Mouse (Mus musculus) megakaryocyte-erythroid progenitor cell, adult 5 weeks (primary cell): Measurements from ENCODE around the gene Pnkp. TPM values are rescaled to one million over a fixed set of nuclear protein-coding genes. Genes with fewer than 3 reads are reported as not detected.

Source experiments
- polyA plus RNA-seq: library from polyadenylated mRNA; stranded (reverse); fragments of >175 nt; gene quantifications from 2 replicates; pipeline ENCODE4 v1.2.3, GENCODE M21; 2012

Pnkp gene
- polyA plus RNA-seq, result 86.0 and 118 TPM in 2 replicates

DNA sequence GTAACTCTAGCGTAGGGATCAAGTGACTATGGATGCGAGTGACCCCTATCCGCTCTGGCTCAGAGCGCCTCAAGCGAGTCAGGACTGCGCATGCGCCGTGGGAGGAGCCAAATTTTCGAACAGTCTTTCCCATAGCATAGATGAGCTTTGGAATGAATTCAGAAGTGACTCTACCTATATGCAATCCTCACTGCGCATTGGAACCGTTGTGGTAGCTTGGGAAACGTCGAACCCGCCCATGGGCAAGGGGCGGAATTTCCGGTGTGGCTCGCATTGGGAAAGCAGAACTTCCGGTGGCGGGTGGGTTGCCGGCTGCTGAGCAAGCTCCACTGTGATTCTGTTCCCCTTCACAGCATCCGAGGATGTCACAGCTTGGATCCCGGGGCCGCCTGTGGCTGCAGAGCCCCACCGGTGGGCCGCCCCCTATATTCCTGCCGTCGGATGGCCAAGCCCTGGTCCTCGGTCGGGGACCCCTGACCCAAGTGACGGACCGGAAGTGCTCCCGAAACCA is at the start of gene Pnkp:
Pnkp (plus strand) TSS at position 98 of the 511 bp plus-strand sequence.

DNA sequence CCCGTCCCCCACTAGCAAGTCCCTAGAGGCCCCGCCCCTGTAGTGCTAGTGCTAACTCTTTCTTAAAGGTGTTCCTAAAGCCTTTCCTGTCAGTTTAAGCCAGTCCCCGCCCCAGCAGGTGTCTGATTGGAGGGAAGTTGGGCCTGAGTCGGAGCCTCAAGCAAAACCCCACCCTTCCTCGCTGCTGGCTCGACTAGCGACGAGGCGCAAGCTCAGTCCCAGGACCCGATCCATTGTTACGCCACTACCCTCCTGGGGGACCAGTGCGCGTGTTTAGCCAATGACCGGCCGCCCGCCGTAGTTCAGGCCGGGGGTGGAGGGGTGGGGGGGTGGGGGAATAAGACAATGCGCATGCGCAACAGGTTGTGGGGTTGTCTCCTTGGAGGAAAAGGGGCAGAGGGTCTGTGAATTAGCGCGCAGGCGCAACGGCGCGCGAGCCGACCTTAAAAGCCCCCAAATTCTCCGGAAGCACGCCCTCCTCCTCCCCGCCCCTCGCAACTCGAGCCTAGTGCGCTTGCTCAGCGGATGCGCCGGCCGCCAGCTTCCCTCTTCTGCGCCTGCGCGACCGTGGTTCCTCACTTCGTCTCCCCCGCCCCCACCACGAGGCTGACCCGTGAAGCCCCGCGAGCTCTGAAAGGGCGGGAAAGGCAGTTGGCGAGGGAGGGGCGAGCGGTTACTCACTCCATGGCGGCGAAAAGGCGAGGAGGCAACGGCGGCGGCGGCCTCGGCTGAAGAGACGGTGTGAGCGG is 41.0 kb upstream of the Pnkp start, which contains the start of the genes Nup62 and Il4i1:
Nup62 (plus strand) TSS at position 368 of the 749 bp plus-strand sequence.
Il4i1 (plus strand) TSS at position 667 of the 749 bp plus-strand sequence.

DNA sequence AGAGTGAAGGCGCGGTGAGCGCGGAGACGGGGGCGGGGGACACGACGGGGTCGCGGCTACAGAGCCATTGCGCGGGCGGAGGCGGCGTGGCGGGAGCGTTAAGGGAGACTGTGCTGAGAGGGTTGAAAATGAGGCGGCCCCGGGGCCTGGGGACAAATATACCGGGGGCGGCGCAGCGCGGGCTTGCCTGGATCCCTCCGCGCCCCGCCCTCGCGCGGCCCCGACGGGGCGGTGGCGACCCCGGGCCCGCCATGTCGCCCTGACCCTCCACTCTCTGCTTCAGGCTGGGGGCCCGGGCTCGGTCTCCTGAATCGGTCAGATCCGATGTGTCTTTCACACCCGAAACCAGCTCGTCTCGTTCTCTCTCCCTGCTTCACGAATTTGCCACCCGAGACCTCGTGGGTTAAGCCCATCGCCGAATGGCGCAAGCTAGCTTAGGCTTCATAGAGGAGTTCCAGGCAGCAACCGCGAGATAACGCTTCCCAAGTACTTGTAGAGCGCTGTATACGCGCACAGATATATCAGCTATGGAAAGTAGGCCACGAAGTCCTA is 40.4 kb upstream of the Pnkp start, which contains the start of gene Atf5:
Atf5 (minus strand) TSS at position 189 of the 552 bp plus-strand sequence.

DNA sequence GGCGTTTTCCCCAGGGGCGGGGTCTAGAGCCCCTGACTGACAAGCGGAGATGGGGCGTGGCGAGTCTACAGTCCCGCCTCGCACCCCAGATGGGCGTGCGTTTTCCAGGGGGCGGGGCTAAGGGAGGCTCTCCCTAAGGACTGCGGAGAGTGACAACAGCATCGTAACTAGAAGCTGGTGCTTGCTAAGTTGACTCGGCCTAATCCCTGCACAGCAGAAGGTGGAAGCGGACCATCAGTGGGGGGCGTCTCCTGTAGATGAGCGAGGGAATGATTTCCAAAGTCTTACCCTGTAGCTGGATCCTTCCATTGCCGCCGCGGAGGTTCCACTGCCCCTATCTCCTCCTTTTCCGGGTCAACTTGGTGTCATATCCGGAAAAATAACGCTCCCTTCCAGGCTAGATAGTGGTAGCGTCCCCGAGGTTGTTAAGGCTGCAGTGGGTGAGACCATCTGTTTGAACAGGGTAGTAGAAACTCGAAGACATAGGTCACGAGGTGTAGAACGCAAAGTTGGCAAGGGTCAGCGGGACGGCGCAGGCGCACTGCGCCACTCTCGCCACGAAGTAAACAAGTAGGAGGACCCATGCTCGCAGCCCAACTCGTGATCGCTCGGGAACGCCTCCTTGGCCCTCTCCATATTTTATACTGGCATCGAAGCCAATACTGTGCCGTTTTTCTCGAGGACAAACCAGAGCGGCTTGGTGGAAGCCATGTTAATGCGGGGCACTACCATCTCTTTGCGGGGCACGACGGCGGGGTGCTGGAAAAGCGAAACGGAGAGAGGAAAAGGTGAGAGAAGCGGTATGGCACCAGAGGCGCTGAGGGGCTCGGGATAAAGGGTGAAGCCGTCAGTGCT is 8.2 kb upstream of the Pnkp start, which contains the start of the genes Akt1s1 and Tbc1d17:
Akt1s1 (plus strand) TSS at position 431 of the 855 bp plus-strand sequence.
Tbc1d17 (minus strand) TSS at position 519 of the 855 bp plus-strand sequence.

DNA sequence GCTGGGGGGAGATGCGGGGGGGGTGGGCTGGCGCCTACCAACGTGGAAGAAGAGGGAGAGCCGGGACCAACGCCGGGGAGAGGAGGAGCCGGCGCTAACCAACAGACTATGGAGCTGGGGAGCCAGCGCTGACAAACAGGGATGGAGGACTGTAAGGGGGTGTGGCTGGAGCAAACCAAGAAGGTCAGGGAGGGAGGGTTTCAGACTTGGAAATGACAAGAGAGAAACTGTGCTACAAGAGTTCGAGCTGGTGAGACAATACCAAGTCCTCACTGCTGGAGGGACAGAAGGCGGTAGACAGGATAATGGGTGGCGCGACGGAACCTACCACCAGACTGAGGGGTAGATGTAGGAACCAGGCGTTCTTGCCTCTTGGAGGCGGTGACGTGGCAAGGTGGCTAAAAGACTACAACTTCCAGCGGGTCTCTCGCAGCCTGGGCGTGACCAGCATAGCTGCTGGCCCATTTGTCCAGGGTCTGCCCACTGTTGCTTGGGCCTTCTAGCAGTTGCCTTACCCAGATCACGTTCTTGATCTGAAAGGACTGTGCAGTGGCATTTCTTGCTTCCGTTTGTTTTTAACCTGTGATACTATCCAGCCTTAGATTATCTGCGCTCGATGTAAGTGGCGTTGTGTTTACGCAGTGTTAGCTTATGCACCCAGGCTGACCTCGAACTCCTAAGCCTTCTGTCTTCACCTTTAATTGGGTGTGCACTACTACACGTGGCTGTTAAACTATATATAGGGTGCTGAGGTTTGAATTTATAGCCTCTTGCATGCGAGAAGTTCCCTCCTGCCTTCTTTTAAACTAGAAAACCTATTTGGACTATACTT is 13.0 kb downstream of the Pnkp start, which contains the start of gene Ptov1:
Ptov1 (minus strand) TSS at position 92 of the 832 bp plus-strand sequence.

DNA sequence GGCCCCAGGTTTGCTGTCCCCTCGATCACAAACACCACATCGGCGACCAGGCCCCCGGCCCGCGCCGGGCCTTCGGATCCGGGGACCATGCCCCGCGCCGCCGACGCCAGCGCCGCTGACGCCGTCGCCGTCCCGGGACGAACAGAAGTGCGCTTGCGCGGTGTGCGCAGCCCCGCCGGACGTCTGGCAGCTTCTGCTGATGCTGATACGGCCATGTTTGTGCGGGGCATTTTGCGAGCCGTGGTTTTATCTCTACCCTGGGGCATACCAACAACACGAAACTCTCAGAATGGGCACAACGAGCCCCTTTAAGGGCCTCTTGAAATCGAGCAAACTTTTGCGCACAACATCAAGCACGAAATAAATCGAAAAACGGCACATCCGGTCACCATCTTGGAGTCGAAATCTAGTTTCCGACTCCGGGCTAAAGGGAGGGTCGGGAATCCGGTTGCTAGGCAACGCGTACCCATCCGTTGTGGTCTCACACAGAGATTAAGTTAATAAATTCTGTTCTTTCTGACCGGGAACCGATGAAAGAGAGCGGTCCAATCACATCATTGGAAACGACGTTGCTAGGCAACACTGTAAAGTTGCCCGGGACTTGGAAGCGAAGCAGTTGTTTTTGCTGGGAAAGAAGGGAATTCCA is 35.5 kb downstream of the Pnkp start, which contains the start of gene Med25:
Med25 (minus strand) TSS at position 437 of the 646 bp plus-strand sequence.

DNA sequence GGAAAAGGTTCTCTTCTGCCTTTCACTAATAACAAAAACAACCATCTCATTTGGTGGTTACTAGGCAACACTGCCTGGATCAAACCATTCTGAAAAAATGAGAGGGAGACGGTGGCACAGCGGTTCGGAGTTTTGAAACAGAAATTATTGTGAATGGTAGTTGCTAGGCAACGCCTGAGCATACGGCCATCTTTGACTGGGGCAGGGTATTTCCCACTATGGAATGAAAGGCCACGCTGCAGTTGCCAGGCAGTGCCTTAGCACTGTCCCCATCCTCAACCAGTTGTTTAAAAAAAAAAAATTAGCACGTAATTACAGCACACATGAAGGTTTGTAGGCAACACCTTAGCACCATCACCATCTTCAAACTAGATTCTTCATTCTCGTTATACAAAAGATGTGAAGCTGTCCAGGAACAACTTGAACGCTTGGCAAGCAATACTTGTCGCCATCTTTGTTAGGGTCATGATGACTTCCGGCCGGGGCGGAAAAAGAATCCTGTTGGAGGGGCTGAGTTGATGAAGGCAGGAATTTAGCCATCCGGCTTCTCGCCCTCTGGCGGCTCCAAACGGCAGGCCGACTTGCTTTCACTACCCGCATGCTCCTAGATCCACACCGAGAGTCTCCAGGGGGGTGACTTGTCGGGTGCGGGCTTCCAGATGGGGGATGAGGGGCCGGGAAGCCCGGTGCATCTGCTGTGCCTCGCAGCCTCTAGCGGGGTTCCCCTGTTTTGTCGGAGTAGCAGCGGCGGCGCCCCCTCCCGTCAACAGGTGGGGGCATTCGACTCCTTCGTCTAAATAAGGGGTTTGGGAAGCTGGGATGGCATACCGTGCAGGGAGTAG is 38.9 kb downstream of the Pnkp start, which contains the start of gene Fuz:
Fuz (plus strand) TSS at position 487 of the 842 bp plus-strand sequence.

Other genes with a start within 250 kb of the Pnkp start
- gene Myh14, start 186.3 kb upstream of the Pnkp start, polyA plus RNA-seq, result 0.20 and 0.25 TPM in 2 replicates
- not detected in 2 replicates for gene Izumo2, start 148.4 kb upstream of the Pnkp start, polyA plus RNA-seq
- 93.7 and 100 TPM in 2 replicates for gene Vrk3, start 108.7 kb upstream of the Pnkp start, polyA plus RNA-seq
- 0.17 and 0.26 TPM in 2 replicates for gene Zfp473, start 106.1 kb upstream of the Pnkp start, polyA plus RNA-seq
- 117 and 122 TPM in 2 replicates for gene Nup62, start 41.1 kb upstream of the Pnkp start, polyA plus RNA-seq
- gene Il4i1, start 40.8 kb upstream of the Pnkp start, polyA plus RNA-seq, result 1.3 and 1.7 TPM in 2 replicates
- gene Atf5, start 40.5 kb upstream of the Pnkp start, polyA plus RNA-seq, result 52.4 and 55.2 TPM in 2 replicates
- gene Akt1s1, start 8.1 kb upstream of the Pnkp start, polyA plus RNA-seq, result 312 and 349 TPM in 2 replicates
- gene Tbc1d17, start 8.1 kb upstream of the Pnkp start, polyA plus RNA-seq, result 64.8 and 67.6 TPM in 2 replicates
- gene Ptov1, start 12.6 kb downstream of the Pnkp start, polyA plus RNA-seq, result 237 and 280 TPM in 2 replicates
- 336 and 362 TPM in 2 replicates for gene Med25, start 35.6 kb downstream of the Pnkp start, polyA plus RNA-seq
- 67.0 and 68.3 TPM in 2 replicates for gene Fuz, start 38.9 kb downstream of the Pnkp start, polyA plus RNA-seq
- gene Ap2a1, start 72.4 kb downstream of the Pnkp start, polyA plus RNA-seq, result 121 TPM in 2 replicates
- gene Tsks, start 86.1 kb downstream of the Pnkp start, polyA plus RNA-seq, result 0.04 and 0.15 TPM in 2 replicates
- gene Cpt1c, start 117.7 kb downstream of the Pnkp start, polyA plus RNA-seq, result 1.3 and 2.1 TPM in 2 replicates
- 133 and 160 TPM in 2 replicates for gene Prmt1, start 129.4 kb downstream of the Pnkp start, polyA plus RNA-seq
- gene Irf3, start 140.5 kb downstream of the Pnkp start, polyA plus RNA-seq, result 112 and 119 TPM in 2 replicates
- gene Bcl2l12, start 141.6 kb downstream of the Pnkp start, polyA plus RNA-seq, result 131 and 163 TPM in 2 replicates
- gene Scaf1, start 159.2 kb downstream of the Pnkp start, polyA plus RNA-seq, result 185 and 198 TPM in 2 replicates
- 4.0 TPM in 2 replicates for gene Rras, start 160.8 kb downstream of the Pnkp start, polyA plus RNA-seq
- 95.4 and 117 TPM in 2 replicates for gene Prr12, start 195.7 kb downstream of the Pnkp start, polyA plus RNA-seq
- gene Nosip, start 205.3 kb downstream of the Pnkp start, polyA plus RNA-seq, result 144 and 165 TPM in 2 replicates
- gene Prrg2, start 205.5 kb downstream of the Pnkp start, polyA plus RNA-seq, result 38.8 and 40.5 TPM in 2 replicates
- 36.5 and 65.0 TPM in 2 replicates for gene Rcn3, start 235.1 kb downstream of the Pnkp start, polyA plus RNA-seq
- 7.5 and 10.0 TPM in 2 replicates for gene Fcgrt, start 246.7 kb downstream of the Pnkp start, polyA plus RNA-seq